Mouse (Mus musculus): ENCODE data around the gene 1700123L14Rik. TPM values are rescaled to one million over a fixed set of nuclear protein-coding genes. Genes with fewer than 3 reads are reported as not detected.
A peak's percentile ranks its signal among the peaks of the same experiment; 100 is the strongest.
"Not testable (repeated sequence)": the region's sequence is repeated elsewhere in the genome, so short reads cannot be mapped to it uniquely, and the experiment has no call there.

1700123L14Rik gene
- not detected in 2 replicates for polyA plus RNA-seq (2015; fragmentation: Nextera tagmentation; extraction: Ambion mirVana)

DNA sequence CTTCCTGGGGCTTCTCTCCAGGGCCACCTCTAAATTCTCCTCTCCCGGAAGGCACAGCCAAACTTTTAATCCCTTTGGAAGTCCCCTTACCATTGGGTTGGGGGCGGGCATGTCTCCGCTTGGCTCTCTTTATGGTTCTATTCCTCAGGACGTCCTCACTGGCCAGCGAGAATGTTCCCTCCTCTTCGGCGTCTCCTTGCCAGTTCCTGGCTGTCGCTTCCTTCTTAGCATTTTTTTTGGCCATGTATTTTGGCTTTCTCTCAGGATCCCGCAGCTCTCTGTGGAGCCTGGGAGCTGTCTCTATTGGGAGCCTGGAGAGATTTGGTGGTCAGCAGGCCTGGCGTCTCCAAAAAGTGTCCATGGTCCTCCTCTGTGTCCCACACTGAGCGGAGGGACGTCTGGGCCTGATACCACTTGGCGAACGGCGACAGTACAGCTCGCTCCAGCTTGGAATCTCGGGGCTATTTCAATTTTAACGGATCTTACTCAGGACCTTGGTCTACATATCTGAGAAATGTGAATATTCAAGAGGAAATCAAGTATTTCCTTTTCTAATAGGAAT lies at the start of gene 1700123L14Rik:
Gene 1700123L14Rik, minus strand, starts transcription at position 426 of the 562 bp plus-strand sequence.
- WGBS: 84% methylated on average over 18 of the region's 18 CpGs
- H3K36me3 ChIP-seq (ENCODE audit: insufficient read depth, low read length): no peaks in the 10 kb centered on the region
- no peak for TF ChIP-seq CTCF (IDR thresholded peaks at IDR 0.05; ENCODE audit: low read depth)

DNA sequence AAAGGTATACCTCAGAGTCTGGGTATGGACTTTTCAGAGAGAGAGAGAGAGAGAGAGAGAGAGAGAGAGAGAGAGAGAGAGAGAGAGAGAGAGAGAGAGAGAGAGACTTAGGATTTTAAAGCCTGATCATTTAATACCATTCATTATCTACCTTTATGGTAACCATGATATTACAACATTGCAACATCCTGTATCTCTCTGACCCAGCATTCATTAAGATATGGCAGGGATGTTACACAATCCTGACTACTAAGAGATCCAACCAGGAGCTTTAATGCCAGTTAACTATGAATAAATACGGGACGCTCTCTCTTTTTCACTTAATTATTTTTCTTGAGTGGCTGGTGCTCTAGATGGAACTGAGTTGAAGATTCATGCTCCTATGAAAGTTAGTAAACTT lies 39.4 kb upstream of the 1700123L14Rik start:
- DNase-seq (ENCODE audit: low spot score) (no peak), ATAC-seq (replicated peaks; ENCODE audit: low FRiP score, low read depth) (no peak)
- 99% methylated on average over 2 of the region's 2 CpGs for WGBS
- H3K27me3 ChIP-seq (ENCODE audit: insufficient read depth, low read length): no peaks in the 10 kb centered on the region
- H3K27ac ChIP-seq: no peak overlapping the region
- H3K4me2 ChIP-seq (ENCODE audit: low read length): no peak overlapping the region
- H3K9me3 ChIP-seq (replicated peaks; ENCODE audit: low read length): no peaks in the 10 kb centered on the region
- no peak overlapping the region for H3K4me3 ChIP-seq (replicated peaks; ENCODE audit: low read depth, low read length)
- TF ChIP-seq CTCF (IDR thresholded peaks at IDR 0.05; ENCODE audit: low read depth): no peak
- no peak overlapping the region for H3K9ac ChIP-seq (ENCODE audit: low read depth, low read length)
- H3K36me3 ChIP-seq (ENCODE audit: insufficient read depth, low read length): no peaks in the 10 kb centered on the region
- H3K4me1 ChIP-seq (replicated peaks; ENCODE audit: insufficient read depth, low read length): no peaks in the 10 kb centered on the region

More for the DNA sequence above, at the start of gene 1700123L14Rik:
- no peak for ATAC-seq (replicated peaks; ENCODE audit: low FRiP score, low read depth)
- Histone ChIP-seq H3K9me3 (replicated peaks; ENCODE audit: low read length) (no peaks in the 10 kb centered on the region), H3K4me2 (ENCODE audit: low read length) (no peak within 1 kb of the TSS), H3K27ac (no peak within 1 kb of the TSS), H3K9ac (ENCODE audit: low read depth, low read length) (no peak within 1 kb of the TSS), H3K4me1 (replicated peaks; ENCODE audit: insufficient read depth, low read length) (no peaks in the 10 kb centered on the region), H3K27me3 (ENCODE audit: insufficient read depth, low read length) (no peaks in the 10 kb centered on the region), H3K4me3 (replicated peaks; ENCODE audit: low read depth, low read length) (no peak within 1 kb of the TSS)
- DNase-seq (ENCODE audit: low spot score): no peak

DNA sequence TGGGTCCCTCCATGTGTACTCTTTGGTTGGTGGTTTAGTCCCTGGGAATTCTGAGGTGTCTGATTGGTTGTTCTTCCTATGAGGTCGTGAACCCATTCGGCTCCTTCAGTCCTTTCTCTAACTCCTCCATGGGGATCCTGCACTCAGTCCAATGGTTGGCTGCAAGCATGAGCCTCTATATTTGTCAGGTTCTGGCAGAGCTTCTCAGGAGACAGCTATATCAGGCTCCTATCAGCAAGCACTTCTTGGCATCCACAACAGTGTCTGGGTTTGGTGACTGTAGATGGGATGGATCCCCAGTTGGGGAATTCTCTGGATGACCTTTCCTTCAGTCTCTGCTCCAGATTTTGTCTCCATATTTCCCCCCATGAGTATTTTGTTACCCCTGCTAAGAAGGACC lies 32.9 kb upstream of the 1700123L14Rik start:
- not testable (repeated sequence) for H3K27me3 ChIP-seq (ENCODE audit: insufficient read depth, low read length); DNase-seq (ENCODE audit: low spot score); ATAC-seq (replicated peaks; ENCODE audit: low FRiP score, low read depth); H3K9ac ChIP-seq (ENCODE audit: low read depth, low read length); H3K4me3 ChIP-seq (replicated peaks; ENCODE audit: low read depth, low read length); H3K27ac ChIP-seq; H3K4me2 ChIP-seq (ENCODE audit: low read length); H3K4me1 ChIP-seq (replicated peaks; ENCODE audit: insufficient read depth, low read length); H3K9me3 ChIP-seq (replicated peaks; ENCODE audit: low read length); H3K36me3 ChIP-seq (ENCODE audit: insufficient read depth, low read length)
- 90% methylated on average over 2 of the region's 2 CpGs for WGBS

DNA sequence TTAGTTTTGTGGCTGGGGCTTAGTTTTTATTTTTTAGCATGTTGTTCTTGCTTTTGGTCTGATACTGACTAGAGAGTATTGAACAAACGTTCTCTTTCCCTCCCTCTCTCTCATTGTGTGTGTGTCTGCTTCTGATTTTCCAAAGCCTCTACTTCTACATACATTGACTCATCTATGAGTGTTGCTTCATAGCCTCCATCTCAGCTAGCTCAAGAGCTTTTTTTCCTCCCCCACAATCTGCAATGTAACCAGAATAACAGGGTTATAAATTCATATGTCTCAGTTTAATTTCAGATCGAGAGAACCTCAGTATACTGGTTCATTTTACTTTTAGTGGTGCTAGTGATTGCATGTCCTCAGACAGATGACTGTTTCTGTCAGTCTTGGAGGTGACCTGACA lies 20.5 kb upstream of the 1700123L14Rik start:
- DNase-seq (ENCODE audit: low spot score) (no peak), ATAC-seq (replicated peaks; ENCODE audit: low FRiP score, low read depth) (no peak)
- no peak overlapping the region for H3K27ac ChIP-seq
- no peaks in the 10 kb centered on the region for H3K9me3 ChIP-seq (replicated peaks; ENCODE audit: low read length)
- no peaks in the 10 kb centered on the region for H3K27me3 ChIP-seq (ENCODE audit: insufficient read depth, low read length)
- no peak overlapping the region for H3K4me2 ChIP-seq (ENCODE audit: low read length)
- 59% methylated on average over 2 of the region's 2 CpGs for WGBS
- no peak overlapping the region for H3K4me3 ChIP-seq (replicated peaks; ENCODE audit: low read depth, low read length)
- no peaks in the 10 kb centered on the region for H3K36me3 ChIP-seq (ENCODE audit: insufficient read depth, low read length)
- no peaks in the 10 kb centered on the region for H3K4me1 ChIP-seq (replicated peaks; ENCODE audit: insufficient read depth, low read length)
- H3K9ac ChIP-seq (ENCODE audit: low read depth, low read length): no peak overlapping the region
- no peak for TF ChIP-seq CTCF (IDR thresholded peaks at IDR 0.05; ENCODE audit: low read depth)

DNA sequence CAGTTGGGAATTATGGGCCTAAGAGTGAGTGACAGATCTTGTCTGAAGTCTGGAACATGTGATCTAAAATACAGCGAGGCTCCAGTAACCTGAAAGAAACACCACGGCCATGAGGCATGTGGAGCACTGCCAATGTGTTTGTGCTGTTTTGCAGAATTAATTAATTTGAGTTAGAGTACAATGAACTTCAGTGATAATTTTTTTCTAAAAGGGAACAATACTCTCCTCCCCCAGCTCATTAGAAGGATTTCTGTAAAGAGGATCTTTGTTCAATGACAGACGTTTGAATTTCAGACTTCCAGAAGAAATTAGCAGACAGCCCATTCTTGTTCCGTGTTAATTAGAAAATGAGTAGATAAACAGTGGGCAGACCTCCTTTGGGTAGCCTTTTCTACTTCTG lies 17.3 kb upstream of the 1700123L14Rik start:
- H3K27ac ChIP-seq: no peak overlapping the region
- no peak for TF ChIP-seq CTCF (IDR thresholded peaks at IDR 0.05; ENCODE audit: low read depth)
- no peaks in the 10 kb centered on the region for H3K36me3 ChIP-seq (ENCODE audit: insufficient read depth, low read length)
- ATAC-seq (replicated peaks; ENCODE audit: low FRiP score, low read depth) (no peak), DNase-seq (ENCODE audit: low spot score) (peak; percentile 2)
- H3K9ac ChIP-seq (ENCODE audit: low read depth, low read length): no peak overlapping the region
- H3K4me3 ChIP-seq (replicated peaks; ENCODE audit: low read depth, low read length): no peak overlapping the region
- H3K27me3 ChIP-seq (ENCODE audit: insufficient read depth, low read length): no peaks in the 10 kb centered on the region
- no peaks in the 10 kb centered on the region for H3K9me3 ChIP-seq (replicated peaks; ENCODE audit: low read length)
- no peak overlapping the region for H3K4me2 ChIP-seq (ENCODE audit: low read length)
- WGBS: 50% methylated on average over 4 of the region's 4 CpGs
- H3K4me1 ChIP-seq (replicated peaks; ENCODE audit: insufficient read depth, low read length): no peaks in the 10 kb centered on the region

DNA sequence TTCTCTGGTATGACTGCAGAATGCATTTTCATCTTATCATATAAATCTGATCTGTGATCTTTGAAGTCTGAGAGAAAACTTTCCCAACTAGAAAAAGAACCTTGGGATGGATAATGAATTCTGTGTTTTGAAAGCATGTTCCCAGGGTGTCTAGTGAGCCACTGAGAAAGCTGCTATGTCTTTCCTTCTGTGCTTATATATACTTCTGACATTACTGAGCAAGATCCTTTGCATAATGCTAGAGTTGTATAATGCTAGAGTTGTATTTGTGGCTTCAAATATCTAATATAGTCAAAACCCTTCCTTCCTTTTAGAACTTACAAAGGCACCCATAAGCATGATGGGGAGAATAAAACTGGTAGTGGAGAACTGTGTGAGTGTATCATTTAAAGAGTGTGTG lies 12.5 kb upstream of the 1700123L14Rik start:
- Histone ChIP-seq H3K4me2 (ENCODE audit: low read length) (no peak overlapping the region), H3K9ac (ENCODE audit: low read depth, low read length) (no peak overlapping the region), H3K4me1 (replicated peaks; ENCODE audit: insufficient read depth, low read length) (no peaks in the 10 kb centered on the region), H3K27ac (no peak overlapping the region), H3K4me3 (replicated peaks; ENCODE audit: low read depth, low read length) (no peak overlapping the region), H3K27me3 (ENCODE audit: insufficient read depth, low read length) (no peaks in the 10 kb centered on the region), H3K9me3 (replicated peaks; ENCODE audit: low read length) (no peaks in the 10 kb centered on the region), H3K36me3 (ENCODE audit: insufficient read depth, low read length) (no peaks in the 10 kb centered on the region)
- ATAC-seq (replicated peaks; ENCODE audit: low FRiP score, low read depth) (no peak), DNase-seq (ENCODE audit: low spot score) (no peak)
- no peak for TF ChIP-seq CTCF (IDR thresholded peaks at IDR 0.05; ENCODE audit: low read depth)

DNA sequence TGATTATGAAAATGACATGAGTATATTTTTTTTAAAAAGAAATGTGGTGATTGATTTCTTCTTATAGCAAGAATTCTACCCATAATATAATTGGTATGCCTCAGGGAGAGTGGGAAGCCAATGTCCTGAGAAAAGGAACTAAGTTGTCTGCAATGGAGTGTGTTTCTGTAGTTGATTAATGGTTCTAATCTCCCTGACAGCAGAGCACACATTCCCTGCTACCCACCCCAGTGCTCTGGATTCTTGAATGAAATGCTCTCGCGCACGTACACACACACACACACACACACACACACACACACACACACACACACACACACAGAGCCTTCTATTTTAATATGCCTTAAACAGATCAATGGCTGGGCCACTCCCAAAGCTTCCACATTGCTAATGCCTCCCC lies 7.6 kb upstream of the 1700123L14Rik start:
- H3K27me3 ChIP-seq (ENCODE audit: insufficient read depth, low read length): no peaks in the 10 kb centered on the region
- H3K4me1 ChIP-seq (replicated peaks; ENCODE audit: insufficient read depth, low read length): no peaks in the 10 kb centered on the region
- H3K27ac ChIP-seq: no peak overlapping the region
- no peak overlapping the region for H3K4me3 ChIP-seq (replicated peaks; ENCODE audit: low read depth, low read length)
- no peak for ATAC-seq (replicated peaks; ENCODE audit: low FRiP score, low read depth)
- no peaks in the 10 kb centered on the region for H3K36me3 ChIP-seq (ENCODE audit: insufficient read depth, low read length)
- 84% methylated on average over 3 of the region's 3 CpGs for WGBS
- DNase-seq (ENCODE audit: low spot score): no peak
- no peak for TF ChIP-seq CTCF (IDR thresholded peaks at IDR 0.05; ENCODE audit: low read depth)
- H3K4me2 ChIP-seq (ENCODE audit: low read length): no peak overlapping the region
- H3K9me3 ChIP-seq (replicated peaks; ENCODE audit: low read length): no peaks in the 10 kb centered on the region
- H3K9ac ChIP-seq (ENCODE audit: low read depth, low read length): no peak overlapping the region
